Mouse (Mus musculus): ENCODE measurements at regions not wholly inside any gene's neighbourhood (a gene's known extent, or its start where the extent isn't known, plus 50 kb on each side); places are given as distances from the start of the nearest gene placed in this dataset.

DNA sequence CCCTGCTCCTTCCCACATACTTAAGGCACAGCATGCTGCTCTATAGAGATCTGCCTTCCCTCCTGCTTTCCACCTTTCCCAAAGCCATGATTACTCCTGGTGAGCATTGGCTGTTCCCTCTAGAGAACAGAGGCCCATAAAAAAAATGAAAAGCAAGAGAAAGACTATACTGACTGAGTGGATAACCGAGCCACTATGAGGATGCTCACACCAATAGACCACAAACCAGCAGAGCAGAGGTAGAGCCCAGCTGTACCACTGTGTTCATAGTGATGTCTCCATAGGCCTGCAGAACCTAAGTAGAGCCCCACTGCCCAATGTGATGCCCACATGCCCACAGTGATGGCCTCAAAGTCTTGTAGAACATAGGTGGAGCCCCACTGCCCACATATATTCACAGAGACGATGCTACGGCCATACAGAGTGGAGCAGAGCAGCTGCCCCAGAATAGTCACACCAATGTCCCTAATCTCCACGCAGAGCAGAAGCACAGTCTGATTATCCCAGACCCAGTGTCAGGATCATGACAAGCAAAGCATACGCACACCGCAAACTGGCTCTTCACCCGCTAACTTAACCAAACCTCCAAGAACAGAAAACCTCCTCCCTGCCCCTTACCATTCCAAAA lies 174.8 kb upstream of the Nr4a3 start:
- no peak for TF ChIP-seq POLR2A (IDR thresholded peaks at IDR 0.05; ENCODE audit: low read depth, low read length)
- TF ChIP-seq CTCF (IDR thresholded peaks at IDR 0.05; ENCODE audit: borderline replicate concordance, insufficient read depth, low read length): no peak

Measured in embryonic fibroblast, embryonic 13.5 days (primary cell).